Mouse (Mus musculus) intestine, postnatal 0 days (tissue): Measurements from ENCODE around the gene B230217C12Rik. TPM values are rescaled to one million over a fixed set of nuclear protein-coding genes. Genes with fewer than 3 reads are reported as not detected.
A peak's percentile ranks its signal among the peaks of the same experiment; 100 is the strongest.

ENCODE experiments used
- ATAC-seq: fragments of 200-750 bp; cut with Nextera tagmentation; 2 replicates; pipeline ENCODE4 v1.8.0; 2017; ENCODE audit warnings: mild to moderate bottlenecking, moderate TSS enrichment, moderate library complexity
- H3K27ac ChIP-seq: fragments of 300-500 bp; sonication (generic); 2 replicates; pipeline ENCODE4 v1.5.1; 2014; ENCODE audit warnings: mild to moderate bottlenecking, low read depth, low read length, moderate library complexity
- H3K27me3 ChIP-seq: fragments of 300-500 bp; sonication (generic); replicated peaks from 2 replicates; pipeline ENCODE4 v1.6.1; 2014; ENCODE audit warnings: low read length, mixed read lengths; ENCODE audit not compliant: control insufficient read depth, insufficient read depth
- H3K36me3 ChIP-seq: fragments of 300-500 bp; sonication (generic); 2 replicates; pipeline ENCODE4 v1.6.1; 2014; ENCODE audit warnings: mild to moderate bottlenecking, moderate library complexity; ENCODE audit not compliant: control insufficient read depth, insufficient read depth
- H3K4me1 ChIP-seq: fragments of 300-500 bp; sonication (generic); replicated peaks from 2 replicates; pipeline ENCODE4 v1.6.1; 2014; ENCODE audit warnings: antibody characterized with exemption, low read length, mixed read lengths; ENCODE audit not compliant: control insufficient read depth, insufficient read depth
- H3K4me2 ChIP-seq: fragments of 300-500 bp; sonication (generic); replicated peaks from 2 replicates; pipeline ENCODE4 v1.6.1; 2014; ENCODE audit warnings: low read depth, mild to moderate bottlenecking, moderate library complexity
- H3K4me3 ChIP-seq: fragments of 300-500 bp; sonication (generic); 2 replicates; pipeline ENCODE4 v1.5.1; 2014; ENCODE audit warnings: low read depth, low read length
- H3K9ac ChIP-seq: fragments of 300-500 bp; sonication (generic); 2 replicates; pipeline ENCODE4 v1.6.1; 2014; ENCODE audit warnings: mild to moderate bottlenecking, low read depth, low read length
- H3K9me3 ChIP-seq: fragments of 300-500 bp; sonication (generic); 2 replicates; pipeline ENCODE4 v1.6.1; 2016; ENCODE audit warnings: mixed run types; ENCODE audit not compliant: control insufficient read depth
- CTCF ChIP-seq: sonication (generic); IDR thresholded peaks from 2 replicates; pipeline ENCODE4 v1.5.1; 2016; ENCODE audit warnings: low read depth, mild to moderate bottlenecking, control low read depth, antibody characterized with exemption, moderate library complexity
- whole genome bisulfite sequencing: fragments of 180-500 bp; shearing (Covaris S2); extraction: QIAGEN DNeasy Blood & Tissue Kit; methylation state at CpG from one replicate; pipeline ENCODE4 v1.1.7; 2014; 5-methylcytosine and 5-hydroxymethylcytosine counted together
- polyA plus RNA-seq: library from polyadenylated mRNA; unstranded; fragments of >200 nt; fragmentation: Nextera tagmentation; extraction: Ambion mirVana; gene quantifications from 2 replicates; pipeline ENCODE4 v1.2.1, GENCODE M21; 2015

B230217C12Rik gene
- polyA plus RNA-seq, 1 experiment from 2014 or later: 1.8 TPM

DNA sequence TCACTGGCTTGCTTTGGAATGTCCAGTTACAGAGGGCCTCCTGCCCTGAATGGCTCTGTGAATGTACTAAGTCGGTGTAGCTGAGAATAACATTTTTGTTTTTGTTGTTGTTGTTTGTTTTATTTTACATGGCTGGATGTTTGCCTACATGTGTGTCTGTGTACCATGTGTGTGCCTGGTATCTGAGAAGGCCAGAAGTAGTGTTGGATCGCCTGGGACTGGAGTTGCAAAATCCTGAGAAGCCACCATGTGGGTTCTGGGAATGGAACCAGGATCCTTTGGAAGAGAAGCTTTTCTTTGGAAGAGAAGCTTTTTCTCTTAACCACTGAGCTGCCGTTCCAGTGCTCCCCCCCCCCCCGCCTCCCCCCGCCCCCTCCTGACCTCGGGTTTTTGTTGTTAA lies 38.1 kb upstream of the B230217C12Rik start:
- Histone ChIP-seq H3K4me3 (no peak overlapping the region), H3K9me3 (no peaks in the 10 kb centered on the region), H3K4me2 (peak overlapping the region; percentile 74), H3K27ac (peak overlapping the region; percentile 72), H3K4me1 (peaks cover 26% of the 10 kb centered on the region), H3K9ac (no peak overlapping the region), H3K36me3 (peaks cover 5% of the 10 kb centered on the region; the same call in 1 of the 2 replicates), H3K27me3 (no peaks in the 10 kb centered on the region)
- ATAC-seq: no peak
- no peak for TF ChIP-seq CTCF
- 29% methylated on average over 6 of the region's 6 CpGs for WGBS

DNA sequence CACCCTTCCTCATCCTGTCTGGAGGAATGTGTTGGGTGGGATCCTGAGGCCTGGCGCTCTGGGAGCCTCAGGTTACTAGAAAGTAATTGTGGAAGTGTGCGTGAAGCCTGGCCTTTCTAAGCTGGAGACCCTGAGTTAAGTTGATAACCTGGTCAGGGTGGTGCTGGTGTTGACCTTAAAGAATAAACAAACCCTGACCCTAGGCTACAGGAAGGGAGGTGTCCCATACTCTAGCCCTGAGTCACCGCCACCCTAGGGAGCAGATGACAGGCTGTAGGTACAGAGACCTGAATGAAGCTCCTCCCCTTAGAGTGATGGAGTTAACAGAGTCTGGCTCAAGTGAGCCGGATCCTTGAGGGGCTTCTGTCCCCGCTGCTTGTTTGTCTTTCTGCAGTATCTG lies 36.7 kb upstream of the B230217C12Rik start:
- WGBS: 35% methylated on average over 5 of the region's 5 CpGs

DNA sequence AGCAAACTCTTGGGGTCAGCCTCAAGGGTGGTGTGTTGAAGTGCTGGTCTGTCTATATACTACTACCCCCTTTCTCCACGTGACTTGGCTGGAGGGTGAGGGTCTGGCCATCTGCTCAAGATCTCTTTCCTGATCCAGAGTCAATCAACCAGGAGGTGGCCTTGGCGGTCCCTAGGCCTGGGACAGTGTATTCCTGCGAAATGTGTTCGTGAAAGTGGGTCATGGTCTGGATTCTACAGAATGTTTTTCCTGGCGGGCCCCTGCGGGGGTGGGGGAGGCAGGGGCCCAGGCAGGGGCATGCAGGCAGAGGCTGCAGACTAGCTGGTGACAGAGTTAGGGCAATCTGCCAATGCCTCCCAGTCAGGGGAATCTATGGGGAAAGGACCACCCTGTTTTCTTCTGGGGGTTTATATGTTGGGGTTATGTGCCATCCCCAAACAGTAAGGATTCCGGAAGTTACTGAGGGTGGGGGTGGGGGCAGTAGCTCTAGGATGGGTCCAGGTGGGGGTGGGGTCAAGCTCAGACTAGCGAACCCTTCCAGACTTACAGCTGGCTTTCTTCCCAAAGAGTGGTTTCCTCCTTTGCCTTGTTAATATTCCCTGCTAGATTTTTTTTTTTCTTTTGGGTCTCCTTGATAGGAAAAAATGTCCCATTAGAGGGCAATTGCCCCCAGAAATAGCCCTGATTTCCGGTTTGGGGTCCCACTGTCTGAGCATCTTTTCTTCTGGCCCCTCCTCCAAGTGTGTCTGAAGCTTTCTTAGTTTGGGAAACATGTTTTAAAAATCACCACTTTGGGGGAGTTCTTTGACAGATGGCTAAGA lies 35.5 kb upstream of the B230217C12Rik start:
- peaks cover 18% of the 10 kb centered on the region for H3K36me3 ChIP-seq
- peak overlapping the region; percentile 52 for H3K27ac ChIP-seq
- H3K4me1 ChIP-seq: peaks cover 48% of the 10 kb centered on the region
- H3K4me2 ChIP-seq: peak overlapping the region; percentile 50
- H3K27me3 ChIP-seq: no peaks in the 10 kb centered on the region
- H3K9ac ChIP-seq: peak overlapping the region; percentile 42; the same call in 1 of the 2 replicates
- 27% methylated on average over 9 of the region's 9 CpGs for WGBS
- no peak overlapping the region for H3K4me3 ChIP-seq
- H3K9me3 ChIP-seq: no peaks in the 10 kb centered on the region
- TF ChIP-seq CTCF: no peak
- no peak for ATAC-seq

More for the DNA sequence above, 36.7 kb upstream of the B230217C12Rik start:
- no peak for ATAC-seq
- H3K4me1 ChIP-seq: peaks cover 39% of the 10 kb centered on the region
- no peak for TF ChIP-seq CTCF
- peak overlapping the region; percentile 52; the same call in 1 of the 2 replicates for H3K27ac ChIP-seq
- H3K9ac ChIP-seq: no peak overlapping the region
- H3K4me3 ChIP-seq: no peak overlapping the region
- peaks cover 14% of the 10 kb centered on the region for H3K36me3 ChIP-seq
- no peaks in the 10 kb centered on the region for H3K27me3 ChIP-seq
- no peaks in the 10 kb centered on the region for H3K9me3 ChIP-seq
- no peak overlapping the region for H3K4me2 ChIP-seq

DNA sequence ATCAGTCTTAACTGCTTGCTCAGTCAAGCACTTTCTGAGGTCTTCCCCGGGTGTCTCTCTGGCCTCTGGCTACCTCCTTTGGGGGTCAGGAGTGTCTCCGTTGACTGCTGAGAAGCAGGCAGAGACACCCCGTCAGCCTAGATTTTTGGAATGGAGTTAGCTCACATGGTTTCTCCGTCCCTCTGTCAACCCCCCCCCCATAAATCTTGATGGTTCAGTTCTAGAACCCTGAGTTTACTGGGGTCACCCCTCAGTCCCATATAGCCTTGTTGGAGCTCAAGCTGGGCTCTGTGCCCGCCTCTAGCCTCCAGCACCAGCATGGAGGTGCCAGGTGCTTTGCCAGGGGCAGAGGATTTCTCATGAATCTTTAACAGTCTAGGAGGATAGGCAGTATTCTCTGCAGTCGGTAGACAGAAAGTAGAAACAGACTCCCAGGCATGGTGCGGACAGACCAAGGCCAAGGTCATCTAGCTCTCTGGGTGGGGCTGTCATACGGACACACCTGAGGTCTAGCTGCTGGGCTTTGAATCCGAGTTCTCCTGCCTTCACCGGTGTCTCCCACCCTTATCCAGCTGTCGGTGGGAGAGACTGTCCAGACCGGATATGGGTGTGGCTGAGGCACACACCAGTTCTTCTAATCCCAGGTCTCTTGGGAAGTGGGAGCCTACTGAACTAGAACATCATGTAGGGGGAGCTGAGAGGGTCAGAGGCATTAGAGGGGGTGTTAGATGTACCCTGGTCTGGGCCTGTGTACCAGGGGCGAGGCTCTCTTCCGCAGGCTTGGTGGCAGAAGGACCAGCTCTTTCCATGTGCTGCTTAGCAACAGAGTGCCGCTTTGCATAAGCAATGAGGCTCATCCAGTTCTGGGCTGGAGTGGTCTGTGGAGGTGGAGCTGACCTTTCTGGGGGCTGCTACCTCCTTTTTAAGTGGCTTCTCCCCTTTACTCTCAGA lies 34.6 kb upstream of the B230217C12Rik start:
- no peak overlapping the region for H3K9ac ChIP-seq
- H3K4me1 ChIP-seq: peaks cover 55% of the 10 kb centered on the region
- ATAC-seq: no peak
- H3K4me3 ChIP-seq: no peak overlapping the region
- 20% methylated on average over 15 of the region's 15 CpGs for WGBS
- TF ChIP-seq CTCF: no peak
- H3K36me3 ChIP-seq: peaks cover 18% of the 10 kb centered on the region
- H3K4me2 ChIP-seq: peak overlapping the region; percentile 50
- H3K9me3 ChIP-seq: no peaks in the 10 kb centered on the region
- H3K27me3 ChIP-seq: no peaks in the 10 kb centered on the region
- H3K27ac ChIP-seq: peak overlapping the region; percentile 50

DNA sequence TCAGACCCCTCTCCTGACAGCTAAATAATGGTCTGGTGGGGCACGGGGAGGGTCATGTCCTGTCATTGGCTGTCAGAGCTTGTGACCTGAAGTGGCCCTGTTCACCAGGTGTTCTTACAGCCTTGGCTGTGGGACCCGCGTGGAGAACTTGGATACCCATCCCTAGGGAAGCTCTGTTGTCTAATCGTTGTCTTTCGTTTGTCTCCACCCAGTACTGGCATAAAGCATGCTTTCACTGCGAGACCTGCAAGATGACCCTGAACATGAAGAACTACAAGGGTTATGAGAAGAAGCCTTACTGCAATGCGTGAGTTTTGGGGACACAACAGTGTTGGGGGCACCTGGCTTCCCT lies 34.0 kb upstream of the B230217C12Rik start:
- no peak for ATAC-seq
- H3K9ac ChIP-seq: no peak overlapping the region
- H3K4me2 ChIP-seq: peak overlapping the region; percentile 50; the same call in 1 of the 2 replicates
- H3K4me3 ChIP-seq: no peak overlapping the region
- H3K9me3 ChIP-seq: no peaks in the 10 kb centered on the region
- peaks cover 18% of the 10 kb centered on the region for H3K36me3 ChIP-seq
- H3K27me3 ChIP-seq: no peaks in the 10 kb centered on the region
- 0 out of 2 replicates have a peak overlapping the region, but pooled peaks have one; percentile 50 for H3K27ac ChIP-seq
- H3K4me1 ChIP-seq: peaks cover 53% of the 10 kb centered on the region
- no peak for TF ChIP-seq CTCF
- WGBS: 61% methylated on average over 7 of the region's 7 CpGs

DNA sequence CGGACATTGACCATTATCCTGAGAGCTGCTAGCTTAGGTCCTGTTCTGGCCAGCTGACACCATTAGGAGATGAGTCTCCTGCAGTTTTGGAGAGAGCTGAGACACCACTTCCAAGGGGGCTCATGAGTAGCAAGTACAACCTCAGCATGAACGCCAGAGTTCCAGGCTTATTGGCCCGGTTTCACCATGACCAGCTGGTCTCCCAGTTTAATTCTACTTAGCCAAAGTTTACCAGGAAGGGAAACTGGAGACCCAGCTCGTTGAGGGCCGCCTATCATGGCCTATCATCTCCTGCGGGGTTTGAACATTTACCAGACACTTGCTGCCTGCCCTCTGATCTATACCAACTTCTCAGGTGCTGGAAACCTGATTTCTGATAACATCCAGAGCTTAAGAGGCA lies 33.0 kb upstream of the B230217C12Rik start:
- no peak for ATAC-seq

More for the DNA sequence above, 33.0 kb upstream of the B230217C12Rik start:
- H3K9ac ChIP-seq: no peak overlapping the region
- no peaks in the 10 kb centered on the region for H3K9me3 ChIP-seq
- H3K4me1 ChIP-seq: peaks cover 47% of the 10 kb centered on the region
- H3K4me3 ChIP-seq: no peak overlapping the region
- WGBS: 15% methylated on average over 6 of the region's 6 CpGs
- peak overlapping the region; percentile 13; the same call in 1 of the 2 replicates for H3K4me2 ChIP-seq
- peak overlapping the region; percentile 58 for H3K27ac ChIP-seq
- TF ChIP-seq CTCF: no peak
- H3K36me3 ChIP-seq: peaks cover 18% of the 10 kb centered on the region
- no peaks in the 10 kb centered on the region for H3K27me3 ChIP-seq
